Mouse (Mus musculus) ovary, postnatal 14 days (tissue): ENCODE measurements around the gene Nbeal2.

Source experiments
- DNase-seq: peaks from one replicate; pipeline ENCODE4 v3.0.0; 2022; ENCODE audit warnings: low spot score

The Nbeal2 gene

DNA sequence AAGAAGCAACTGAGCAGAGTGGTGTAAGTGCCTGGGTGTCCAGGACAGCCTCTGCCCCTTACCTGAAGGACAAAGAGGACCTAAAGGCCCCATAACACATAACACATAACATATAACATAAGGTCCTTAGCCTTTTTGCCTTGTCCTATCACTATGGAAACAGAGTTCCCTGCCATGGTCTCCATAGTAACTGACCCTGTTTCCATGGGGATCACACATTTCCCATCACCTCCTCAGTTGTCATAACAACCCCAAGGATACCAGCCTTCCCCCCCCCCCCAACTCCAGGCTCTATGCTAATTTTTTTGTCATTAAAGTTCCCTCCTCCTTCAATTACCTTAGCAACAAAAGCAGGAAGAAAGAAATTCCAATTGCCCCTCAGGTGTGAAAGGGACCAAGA lies 4.2 kb downstream of the Nbeal2 start:
- no peak for DNase-seq

DNA sequence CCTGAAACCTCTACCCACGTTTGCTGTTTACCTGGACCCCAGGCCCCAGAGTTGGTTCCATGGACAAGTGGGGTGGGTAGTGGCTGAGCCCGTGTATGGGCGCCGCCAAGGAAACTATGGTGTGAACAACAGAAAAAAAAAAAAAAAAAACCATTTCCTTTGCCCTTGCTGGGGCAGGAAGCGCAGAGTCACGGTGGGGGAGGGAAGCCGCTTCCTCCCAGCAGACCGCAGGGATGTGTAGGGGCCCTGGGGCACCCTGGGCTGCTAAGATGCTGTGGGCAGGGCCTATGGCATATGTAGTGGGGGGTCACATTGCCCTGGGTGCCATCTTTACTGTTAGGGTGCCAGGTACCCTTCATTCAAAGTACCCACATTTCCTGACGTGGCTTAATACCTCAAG lies 8.7 kb downstream of the Nbeal2 start:
- DNase-seq = no peak

GRCm38 (mm10) chr9:110644295-110644694 lies 9.7 kb downstream of the Nbeal2 start:
- no peak for DNase-seq

GRCm38 (mm10) chr9:110643787-110644186 lies 10.2 kb downstream of the Nbeal2 start:
- no peak for DNase-seq

DNA sequence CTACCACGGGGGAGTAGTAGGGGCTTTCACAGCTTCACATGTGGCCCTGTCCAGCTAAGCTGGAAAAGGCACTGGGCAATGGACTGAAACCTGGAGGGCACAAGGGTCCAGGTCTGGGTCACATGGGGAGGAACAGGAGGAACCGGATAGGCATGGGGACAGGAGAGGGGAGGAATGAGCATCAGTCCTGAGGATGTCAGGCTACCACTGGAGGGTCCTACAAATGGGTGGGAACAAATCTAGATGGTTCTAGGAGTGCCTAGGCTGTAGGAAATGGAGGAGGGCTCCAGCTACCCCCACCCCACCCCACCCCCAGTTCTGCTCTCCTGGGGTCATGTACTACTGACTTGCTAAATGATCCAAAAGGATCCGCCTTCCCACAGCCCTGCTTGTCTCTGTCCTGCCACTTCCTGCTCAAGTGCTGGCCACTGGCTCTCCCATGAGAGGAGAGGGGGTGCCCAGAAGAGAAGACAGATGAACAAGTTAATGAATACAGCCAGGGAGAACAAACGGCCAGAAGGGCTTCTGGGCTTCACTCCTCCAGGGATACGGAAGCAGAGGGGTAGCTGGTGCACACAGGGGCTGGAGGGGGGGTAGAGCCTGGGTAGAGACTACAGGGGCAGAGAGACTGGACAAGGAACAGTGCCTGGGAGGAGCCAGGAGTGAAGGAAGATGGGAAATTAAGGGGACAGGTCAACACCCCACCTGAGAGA lies 11.0 kb downstream of the Nbeal2 start:
- DNase-seq = no peak

GRCm38 (mm10) chr9:110641006-110641405 lies 13.0 kb downstream of the Nbeal2 start:
- no peak for DNase-seq

GRCm38 (mm10) chr9:110638611-110639021 lies 15.3 kb downstream of the Nbeal2 start:
- no peak for DNase-seq

DNA sequence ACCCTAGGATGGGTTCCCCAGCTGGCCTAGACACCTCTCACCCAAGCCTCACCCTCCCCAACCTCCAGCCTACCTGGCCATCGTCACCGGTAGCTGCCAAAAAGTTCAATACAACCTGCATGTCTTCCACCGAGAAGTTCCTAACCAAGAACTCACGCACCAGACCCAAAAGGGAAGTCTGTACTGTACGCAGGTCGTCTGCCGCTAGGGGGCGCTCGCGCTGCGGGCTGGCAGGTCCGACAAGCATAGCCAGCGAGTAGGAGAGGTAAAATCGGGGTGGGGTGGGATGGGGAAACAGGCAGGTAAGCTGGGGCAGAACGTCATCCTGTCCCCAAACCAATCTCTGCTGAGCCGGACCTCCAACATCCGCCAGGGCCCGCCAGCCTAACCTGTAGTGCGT lies 18.7 kb downstream of the Nbeal2 start:
- peak; percentile 85 for DNase-seq

GRCm38 (mm10) chr9:110633882-110634281 lies 20.1 kb downstream of the Nbeal2 start:
- DNase-seq = no peak

DNA sequence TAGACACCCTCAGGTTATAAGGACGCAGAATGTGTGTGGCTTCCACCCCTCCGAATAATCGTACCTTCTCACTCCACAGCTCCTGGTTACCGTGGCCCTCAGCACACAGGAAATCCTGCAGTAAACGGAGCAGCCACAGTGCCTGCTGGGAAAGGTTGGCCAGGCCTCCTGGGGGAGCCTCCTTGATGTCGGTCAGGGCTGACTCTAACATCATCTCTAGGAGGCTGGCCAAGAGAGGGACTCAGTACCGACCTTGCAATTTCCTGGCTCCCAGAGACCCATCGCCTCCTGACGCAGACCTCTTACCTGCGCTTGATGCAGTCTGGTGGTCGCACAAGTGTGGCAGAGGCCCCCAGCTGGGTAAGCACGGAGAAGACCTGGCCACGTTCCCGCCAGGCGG lies 21.3 kb downstream of the Nbeal2 start:
- DNase-seq = no peak

- no peak for DNase-seq
Measured at GRCm38 (mm10) chr9:110631651-110632275, 22.2 kb downstream of the Nbeal2 start.

GRCm38 (mm10) chr9:110631191-110631590 lies 22.8 kb downstream of the Nbeal2 start:
- DNase-seq = peak; percentile 44

DNA sequence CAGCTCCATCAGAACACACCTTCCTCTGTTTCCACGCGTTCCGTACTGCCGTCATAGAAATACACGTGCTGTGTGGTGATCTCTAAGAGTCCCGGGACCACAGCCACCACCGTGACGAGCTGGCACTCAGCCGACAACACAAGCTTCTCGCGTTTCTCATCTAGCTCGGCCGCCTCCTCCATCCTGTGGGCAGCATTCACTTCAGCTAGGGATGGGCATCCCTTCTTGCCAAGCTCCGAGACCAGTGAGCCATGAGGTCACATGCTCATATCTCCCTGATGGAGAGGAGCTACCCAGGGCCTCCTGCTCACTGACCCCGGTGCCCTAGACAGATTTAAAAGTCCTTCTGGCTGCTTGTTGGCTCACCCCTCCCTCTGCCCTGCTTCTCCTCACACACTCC lies 23.8 kb downstream of the Nbeal2 start:
- no peak for DNase-seq

DNA sequence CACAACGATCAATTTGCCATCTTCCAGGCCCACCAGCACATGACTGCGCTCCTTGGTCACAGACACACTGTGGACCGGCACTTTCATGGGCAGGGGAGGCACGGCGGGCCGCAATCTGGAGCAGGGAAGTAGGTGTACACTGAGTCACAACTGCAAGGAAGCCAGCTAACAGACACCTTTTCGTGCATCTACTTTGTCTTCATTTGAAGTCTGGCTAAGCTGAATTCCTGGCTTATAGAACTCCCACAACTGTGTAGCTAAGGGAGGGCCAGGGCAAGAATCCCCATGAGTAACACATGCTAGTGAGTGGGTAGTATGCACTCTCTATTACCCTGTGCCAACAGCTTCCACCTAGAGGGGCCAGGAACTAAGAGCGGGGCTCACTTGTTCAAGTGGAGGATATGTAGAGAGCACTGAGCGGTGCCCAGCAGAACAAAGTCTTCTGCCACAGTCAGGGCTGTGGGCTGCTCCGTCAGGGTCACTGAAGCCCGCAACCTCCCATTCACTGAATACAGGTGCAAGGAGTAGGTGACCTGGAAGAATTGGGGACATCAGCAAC lies 28.5 kb downstream of the Nbeal2 start:
- DNase-seq = no peak

GRCm38 (mm10) chr9:110624361-110625166 lies 29.4 kb downstream of the Nbeal2 start, which contains the start of gene Nradd:
Nradd (minus strand) TSS chr9:110624452.
- DNase-seq = peak; percentile 69

DNA sequence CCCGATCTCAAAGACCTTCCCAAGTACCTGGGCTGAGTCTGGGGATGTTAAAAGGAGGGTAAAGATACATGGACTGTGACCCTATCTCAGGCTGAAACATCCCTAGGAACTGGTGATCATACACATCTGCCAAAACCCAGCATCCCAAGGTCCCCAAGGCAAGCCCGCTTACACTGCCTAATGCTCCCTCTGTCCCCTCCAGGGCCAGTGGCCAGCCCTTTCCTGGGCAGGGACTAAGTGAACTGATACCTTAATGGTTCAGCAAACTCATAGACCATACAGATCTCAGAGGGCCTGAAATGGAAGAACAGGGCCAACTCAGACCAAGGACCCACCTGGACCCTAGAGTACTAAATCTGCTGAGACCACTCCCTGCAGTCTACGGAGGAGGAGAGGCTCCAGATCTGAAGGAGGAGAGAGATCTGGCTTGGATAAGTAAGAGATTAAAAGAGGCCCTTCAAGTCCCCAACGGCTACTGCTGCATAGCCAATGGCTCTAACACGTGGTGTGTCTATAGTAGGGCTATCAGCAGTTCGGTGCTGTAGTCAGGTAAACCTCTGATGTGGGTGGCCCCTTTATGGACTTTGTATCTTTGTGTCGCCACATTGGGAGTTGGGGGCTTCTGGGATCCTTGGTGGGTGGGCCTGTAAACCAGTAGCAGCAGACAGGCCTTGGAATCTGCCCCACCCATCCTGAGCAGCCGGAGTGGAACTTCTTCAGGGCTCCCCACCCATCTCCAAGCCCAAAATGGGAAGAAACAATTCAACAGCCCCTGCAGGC lies 30.4 kb downstream of the Nbeal2 start:
- no peak for DNase-seq

- no peak for DNase-seq
Measured at GRCm38 (mm10) chr9:110622621-110623219, 31.2 kb downstream of the Nbeal2 start.

DNA sequence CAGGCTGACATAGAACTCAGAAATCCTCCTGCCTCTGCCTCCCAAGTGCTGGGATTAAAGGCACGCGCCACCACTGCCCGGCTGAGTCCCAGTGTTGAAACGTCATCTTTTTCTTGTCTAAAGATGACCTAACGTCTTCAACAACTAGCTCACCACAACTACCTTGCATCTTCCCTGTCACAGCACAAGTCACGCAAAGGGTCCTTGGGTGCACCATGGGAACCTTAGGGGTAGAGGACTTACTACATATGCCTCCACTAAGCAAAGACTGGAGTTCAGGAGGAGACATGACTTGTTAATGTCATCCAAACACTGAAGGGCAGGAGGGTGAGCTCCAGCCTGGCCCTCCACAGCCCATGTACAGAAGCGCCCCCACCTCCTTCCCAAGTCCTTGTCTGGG lies 33.3 kb downstream of the Nbeal2 start:
- no peak for DNase-seq

DNA sequence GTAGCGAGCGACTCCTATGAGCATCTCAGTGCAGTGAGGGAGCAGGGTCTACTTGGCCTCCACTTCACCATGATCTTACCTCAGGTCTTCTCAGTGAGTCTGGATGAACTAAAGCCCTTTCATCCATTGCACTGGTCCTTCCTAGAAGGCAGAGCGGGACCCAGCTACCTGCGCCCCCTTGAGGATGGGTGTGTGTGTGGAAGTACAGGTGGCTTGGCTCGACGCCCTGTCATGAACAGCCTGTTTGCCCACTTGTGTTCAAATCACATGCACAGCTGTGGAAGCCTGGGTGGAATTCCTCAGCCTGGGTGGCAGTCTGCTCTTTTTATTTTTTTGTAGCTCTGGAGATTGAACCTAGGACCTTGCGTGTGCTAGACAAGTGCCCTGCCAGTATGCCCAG lies 33.8 kb downstream of the Nbeal2 start:
- no peak for DNase-seq

GRCm38 (mm10) chr9:110617081-110617480 lies 36.9 kb downstream of the Nbeal2 start:
- no peak for DNase-seq

DNA sequence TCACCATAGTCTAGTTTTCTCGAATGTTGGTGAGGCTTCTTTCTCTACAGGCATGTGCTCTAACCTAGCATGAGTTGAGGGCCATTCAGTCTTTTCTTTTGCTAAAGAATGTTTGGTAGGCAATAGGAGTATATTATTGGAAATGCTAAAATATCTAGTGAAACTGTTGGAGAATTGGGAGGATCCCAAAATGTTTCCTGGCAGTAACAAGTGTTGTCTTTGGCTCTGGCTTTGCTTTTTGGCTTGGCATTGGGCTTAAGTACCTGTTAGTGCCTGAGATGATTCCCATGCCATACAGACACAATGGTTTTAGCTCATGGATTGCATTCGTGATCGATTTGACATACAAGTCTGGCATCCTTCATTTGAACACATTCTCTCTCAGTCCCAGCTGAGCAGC lies 42.5 kb downstream of the Nbeal2 start:
- DNase-seq = no peak
